Mouse (Mus musculus) midbrain, embryonic 14.5 days (tissue): ENCODE measurements around the gene Ubqln1. TPM values are rescaled to one million over a fixed set of nuclear protein-coding genes. Genes with fewer than 3 reads are reported as not detected.
A peak's percentile ranks its signal among the peaks of the same experiment; 100 is the strongest.

Source experiments
- ATAC-seq: fragments of 200-750 bp; cut with Nextera tagmentation; 2 replicates; pipeline ENCODE4 v1.8.0; 2017; ENCODE audit warnings: moderate number of reproducible peaks, moderate library complexity; ENCODE audit not compliant: low FRiP score, low TSS enrichment
- DNase-seq: peaks from one replicate; pipeline ENCODE4 v3.0.0-alpha.2; 2015
- H3K27ac ChIP-seq: fragments of 300-500 bp; sonication (generic); replicated peaks from 2 replicates; pipeline ENCODE4 v1.5.1; 2014; ENCODE audit warnings: mild to moderate bottlenecking, low read depth, low read length, moderate library complexity
- H3K27me3 ChIP-seq: fragments of 300-500 bp; sonication (generic); 2 replicates; pipeline ENCODE4 v1.6.1; 2014; ENCODE audit warnings: low read length, control low read depth, mixed read lengths; ENCODE audit not compliant: control insufficient read depth, insufficient read depth
- H3K36me3 ChIP-seq: fragments of 300-500 bp; sonication (generic); 2 replicates; pipeline ENCODE4 v1.6.1; 2014; ENCODE audit warnings: low read length, control low read depth; ENCODE audit not compliant: control insufficient read depth, insufficient read depth
- H3K4me1 ChIP-seq: fragments of 300-500 bp; sonication (generic); 2 replicates; pipeline ENCODE4 v1.6.1; 2014; ENCODE audit warnings: mild to moderate bottlenecking, antibody characterized with exemption, low read length, control low read depth; ENCODE audit not compliant: control insufficient read depth, insufficient read depth
- H3K4me2 ChIP-seq: fragments of 300-500 bp; sonication (generic); 2 replicates; pipeline ENCODE4 v1.6.1; 2014; ENCODE audit warnings: mild to moderate bottlenecking, low read length, moderate library complexity
- H3K4me3 ChIP-seq: fragments of 300-500 bp; sonication (generic); replicated peaks from 2 replicates; pipeline ENCODE4 v1.5.1; 2014; ENCODE audit warnings: low read depth, low read length
- H3K9ac ChIP-seq: fragments of 300-500 bp; sonication (generic); replicated peaks from 2 replicates; pipeline ENCODE4 v1.6.1; 2014; ENCODE audit warnings: mild to moderate bottlenecking, low read length, moderate library complexity
- H3K9me3 ChIP-seq: fragments of 300-500 bp; sonication (generic); 2 replicates; pipeline ENCODE4 v1.6.1; 2016; ENCODE audit warnings: low read length, control low read depth, mixed read lengths; ENCODE audit not compliant: control insufficient read depth
- WGBS: fragments of 180-500 bp; shearing (Covaris S2); extraction: QIAGEN DNeasy Blood & Tissue Kit; methylation state at CpG from one replicate; pipeline ENCODE4 v1.1.7; 2014; 5-methylcytosine and 5-hydroxymethylcytosine counted together
- polyA plus RNA-seq: library from polyadenylated mRNA; unstranded; fragments of >200 nt; fragmentation: Nextera tagmentation; extraction: Ambion mirVana; gene quantifications from 2 replicates; pipeline ENCODE4 v1.2.1, GENCODE M21; 2014

Ubqln1 gene
- polyA plus RNA-seq, 1 experiment from 2014 or later, result 112 TPM

DNA sequence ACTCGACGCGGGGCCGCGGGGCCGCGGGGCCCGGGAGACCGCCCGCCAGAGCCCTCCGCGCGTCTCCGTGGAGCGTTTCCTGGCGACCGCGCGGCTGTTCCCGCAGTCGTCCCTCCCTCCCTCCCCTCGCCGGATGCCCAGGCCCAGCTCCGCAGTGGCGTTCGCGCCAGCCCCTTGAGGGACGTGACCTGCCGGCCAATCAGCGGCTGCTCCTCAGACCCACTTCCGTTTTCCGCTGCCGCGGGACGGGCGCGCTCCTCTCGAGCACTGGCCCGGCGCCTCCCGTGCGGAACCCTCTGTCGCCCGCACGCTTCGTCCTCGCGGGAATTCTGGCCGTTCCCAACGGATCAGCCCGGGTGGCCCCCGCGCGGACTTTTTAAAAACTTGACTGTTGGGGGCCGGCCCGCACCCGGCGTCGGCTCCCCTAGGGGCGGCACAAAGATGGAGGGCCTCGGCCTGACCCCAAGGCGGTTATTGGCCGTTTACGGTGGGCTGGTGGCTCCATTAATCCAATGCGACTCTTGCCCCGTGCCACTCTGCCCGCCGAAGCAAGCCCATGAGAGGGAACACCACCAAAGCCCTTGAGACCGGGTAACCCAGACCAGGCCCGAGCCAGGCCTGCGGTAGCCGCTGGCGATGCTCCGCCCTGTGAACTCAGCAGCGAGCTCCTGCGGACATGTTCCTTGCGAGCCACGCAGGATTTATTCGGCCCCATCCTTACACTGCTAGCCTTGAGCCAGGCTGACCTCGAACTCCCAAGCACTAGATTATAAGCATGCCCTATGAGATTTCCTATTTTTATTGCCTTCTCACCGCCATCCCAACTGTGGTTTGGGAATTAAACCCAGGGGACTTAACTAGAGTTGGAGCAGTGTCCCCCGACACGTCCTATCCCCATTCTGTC, 86.4 kb downstream of the Ubqln1 start:
- peak; percentile 97 for DNase-seq
- Histone ChIP-seq H3K27ac (peak overlapping the region; percentile 100), H3K4me1 (peaks cover 24% of the 10 kb centered on the region), H3K4me3 (peak overlapping the region; percentile 93), H3K9ac (peak overlapping the region; percentile 99), H3K9me3 (no peaks in the 10 kb centered on the region), H3K4me2 (peak overlapping the region; percentile 82), H3K27me3 (no peaks in the 10 kb centered on the region), H3K36me3 (peaks cover 10% of the 10 kb centered on the region; the same call in 1 of the 2 replicates)
- under 1% methylated on average over 83 of the region's 83 CpGs for WGBS
- peak; percentile 97 for ATAC-seq

DNA sequence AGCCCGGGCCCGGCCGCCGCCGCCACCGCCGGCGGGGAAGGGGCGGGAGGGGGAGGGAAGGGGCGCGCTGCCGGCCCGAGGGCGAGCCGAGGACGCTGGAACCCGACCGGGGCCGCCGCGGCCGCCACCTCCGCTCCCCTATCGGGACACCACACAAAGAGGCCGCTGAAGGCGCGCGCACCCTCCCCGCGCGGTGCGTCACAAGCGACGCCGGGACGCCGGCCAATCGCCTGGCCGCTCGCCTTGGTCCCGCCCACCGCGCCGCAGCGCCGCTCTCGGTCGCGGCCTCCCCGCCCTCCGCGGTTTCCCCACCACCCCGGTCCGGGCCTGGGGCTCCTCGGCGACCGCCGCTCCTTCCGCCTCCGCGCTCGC, 87.1 kb downstream of the Ubqln1 start, which contains the start of gene Hnrnpa0:
TSS of gene Hnrnpa0 (minus strand) at position 161 of the 372 bp plus-strand sequence.
- H3K4me3 ChIP-seq, result peak within 1 kb of the TSS; percentile 93
- peak; percentile 96 for ATAC-seq
- peak within 1 kb of the TSS; percentile 100 for H3K27ac ChIP-seq
- DNase-seq, result peak; percentile 99
- WGBS, result under 1% methylated on average over 40 of the region's 62 CpGs
- peak within 1 kb of the TSS; percentile 83 for H3K4me2 ChIP-seq
- H3K27me3 ChIP-seq, result no peaks in the 10 kb centered on the region
- H3K36me3 ChIP-seq, result peaks cover 10% of the 10 kb centered on the region; the same call in 1 of the 2 replicates
- no peaks in the 10 kb centered on the region for H3K9me3 ChIP-seq
- peaks cover 24% of the 10 kb centered on the region for H3K4me1 ChIP-seq
- peak within 1 kb of the TSS; percentile 99 for H3K9ac ChIP-seq

DNA sequence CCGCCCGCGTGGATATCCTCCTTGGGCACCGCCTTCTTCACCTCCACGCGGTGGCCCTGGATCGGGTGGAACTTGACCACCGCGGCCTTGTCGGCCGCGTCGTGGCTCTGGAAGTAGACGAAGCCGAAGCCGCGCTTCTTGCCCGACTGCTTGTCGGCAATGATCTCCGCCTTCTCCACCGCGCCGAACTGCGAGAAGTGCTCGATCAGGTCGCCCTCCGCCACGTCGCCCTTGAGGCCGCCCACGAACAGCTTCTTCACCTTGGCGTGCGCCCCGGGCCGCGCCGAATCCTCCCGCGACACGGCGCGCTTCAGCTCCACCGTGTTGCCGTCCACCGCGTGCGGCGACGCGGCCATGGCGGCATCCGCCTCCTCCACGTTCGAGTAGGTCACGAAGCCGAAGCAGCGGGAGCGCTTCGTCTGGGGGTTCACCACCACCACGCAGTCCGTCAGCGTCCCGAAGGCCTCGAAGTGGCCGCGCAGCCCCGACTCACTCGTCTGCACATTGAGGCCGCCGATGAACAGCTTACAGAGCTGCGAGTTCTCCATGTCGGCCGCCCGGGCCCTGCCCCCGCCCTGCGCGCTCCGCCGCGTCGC, 87.6 kb downstream of the Ubqln1 start:
- Histone ChIP-seq H3K36me3 (peaks cover 10% of the 10 kb centered on the region; the same call in 1 of the 2 replicates), H3K27ac (peak overlapping the region; percentile 100), H3K27me3 (no peaks in the 10 kb centered on the region), H3K4me3 (peak overlapping the region; percentile 93), H3K4me1 (peaks cover 24% of the 10 kb centered on the region), H3K9ac (peak overlapping the region; percentile 99), H3K4me2 (peak overlapping the region; percentile 83), H3K9me3 (no peaks in the 10 kb centered on the region)
- ATAC-seq, result peak; percentile 34
- DNase-seq, result peak; percentile 76
- under 1% methylated on average over 81 of the region's 81 CpGs for WGBS

DNA sequence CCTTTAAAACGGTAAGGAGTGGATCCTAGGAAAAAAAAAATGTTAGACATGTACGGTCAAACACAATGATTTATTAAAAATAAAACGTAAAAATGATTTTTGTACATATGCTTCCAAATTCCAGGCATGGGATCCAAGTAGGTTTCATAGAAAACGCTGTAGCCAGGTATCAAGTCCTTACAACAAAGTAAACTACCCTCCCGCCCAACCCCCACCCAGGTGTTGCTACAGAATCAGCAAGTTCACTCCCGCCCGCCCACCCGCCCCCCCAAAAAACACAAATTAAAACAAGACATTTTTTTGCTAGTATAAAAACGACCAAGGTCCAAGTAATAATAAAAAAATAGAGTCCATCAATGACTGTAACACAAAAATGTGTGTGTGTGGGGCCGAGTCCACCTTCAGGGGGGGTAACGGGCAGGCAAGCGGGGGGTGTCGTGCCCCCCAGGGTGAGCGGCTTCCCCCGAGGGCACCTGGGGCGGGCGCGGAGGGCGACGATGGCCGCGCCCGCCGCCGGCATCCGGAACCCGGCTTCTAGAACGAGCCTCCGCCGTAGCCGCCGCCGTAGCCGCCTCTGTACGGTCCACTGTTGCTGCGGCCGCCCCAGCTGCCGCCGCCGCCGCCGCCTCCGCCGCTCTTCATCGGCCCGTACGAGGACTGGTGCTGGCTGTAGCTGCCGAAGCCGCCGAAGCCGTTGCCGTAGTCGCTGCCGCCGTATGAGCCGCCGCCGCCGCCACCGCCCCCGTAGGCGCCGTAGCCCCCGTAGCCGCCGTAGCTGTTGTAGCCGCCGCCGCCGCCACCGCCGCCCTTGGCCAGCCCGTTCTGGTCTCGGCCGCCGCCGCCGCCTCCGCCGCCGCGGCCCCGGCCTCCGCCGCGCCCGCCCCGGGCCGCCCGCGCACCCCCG, 88.3 kb downstream of the Ubqln1 start:
- Histone ChIP-seq H3K9ac (peak overlapping the region; percentile 99), H3K27ac (peak overlapping the region; percentile 100), H3K36me3 (peaks cover 10% of the 10 kb centered on the region; the same call in 1 of the 2 replicates), H3K27me3 (no peaks in the 10 kb centered on the region), H3K4me1 (peaks cover 24% of the 10 kb centered on the region), H3K9me3 (no peaks in the 10 kb centered on the region), H3K4me3 (peak overlapping the region; percentile 93), H3K4me2 (peak overlapping the region; percentile 83)
- ATAC-seq, result no peak
- DNase-seq, result peak; percentile 35
- WGBS, result under 1% methylated on average over 81 of the region's 92 CpGs

Other genes with a start within 250 kb of the Ubqln1 start
- gene Klhl3, start 102.1 kb downstream of the Ubqln1 start, polyA plus RNA-seq, result 10.0 and 10.1 TPM in 2 replicates
- gene Hnrnpa0, start 87.1 kb downstream of the Ubqln1 start, polyA plus RNA-seq, result 72.5 and 93.5 TPM in 2 replicates
- gene Idnk, start 58.0 kb downstream of the Ubqln1 start, polyA plus RNA-seq, result 59.7 TPM in 2 replicates
- 25.2 TPM in 2 replicates for gene Gkap1, start 60.0 kb upstream of the Ubqln1 start, polyA plus RNA-seq
- gene Kif27, start 143.5 kb upstream of the Ubqln1 start, polyA plus RNA-seq, result 1.3 and 2.3 TPM in 2 replicates
- gene 2210016F16Rik, start 169.6 kb upstream of the Ubqln1 start, polyA plus RNA-seq, result 21.0 and 22.9 TPM in 2 replicates
- 24.6 and 26.0 TPM in 2 replicates for gene Rmi1, start 186.6 kb upstream of the Ubqln1 start, polyA plus RNA-seq
- gene Hnrnpk, start 187.7 kb upstream of the Ubqln1 start, polyA plus RNA-seq, result 1,214 and 1,754 TPM in 2 replicates